Mouse (Mus musculus): ENCODE measurements at regions not wholly inside any gene's neighbourhood (a gene's known extent, or its start where the extent isn't known, plus 50 kb on each side); places are given as distances from the start of the nearest gene placed in this dataset.
"Not testable (repeated sequence)": the region's sequence is repeated elsewhere in the genome, so short reads cannot be mapped to it uniquely, and the experiment has no call there.

DNA sequence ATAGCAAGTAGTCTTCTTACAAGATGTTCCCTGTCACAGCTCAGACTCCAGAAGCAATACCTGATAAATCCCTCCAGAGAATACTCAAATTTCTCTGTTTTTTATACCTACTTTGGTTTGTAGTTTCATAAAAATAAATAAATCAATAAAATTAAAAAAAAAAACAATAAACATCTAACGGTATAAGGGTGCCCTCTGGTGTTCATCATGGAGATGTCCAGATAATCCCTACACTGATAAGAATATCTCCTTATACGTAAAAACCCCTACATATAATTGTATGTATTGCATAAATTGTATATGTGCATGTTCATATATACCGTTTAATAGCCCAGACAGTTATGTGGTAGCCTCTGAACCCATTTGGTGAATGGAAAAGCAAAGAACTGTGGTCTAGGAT lies 75.7 kb upstream of the Olfr1324 start:
- in situ Hi-C loops (cut with MboI, MseI): no loop called here

DNA sequence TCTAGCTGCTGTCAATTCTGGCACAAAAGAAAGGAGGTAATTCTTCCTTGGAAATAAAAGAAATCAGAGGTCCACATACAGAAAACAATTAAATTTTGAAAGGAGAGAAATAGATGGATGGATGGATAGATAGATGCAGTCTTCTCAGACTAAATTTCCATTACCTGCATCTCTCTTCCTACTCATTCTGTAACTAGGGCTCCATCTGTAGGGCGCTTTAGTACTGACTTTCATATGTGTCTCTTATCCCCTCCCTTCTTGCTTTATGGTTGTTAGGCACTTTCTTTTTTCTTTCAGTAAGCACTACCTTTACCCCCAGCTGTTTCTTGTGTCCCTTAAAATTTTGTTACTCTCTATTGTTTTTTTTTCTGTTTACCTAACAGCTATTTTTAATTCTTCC lies 72.9 kb upstream of the Olfr1324 start:
- in situ Hi-C loops (cut with MboI, MseI): no loop called here

GRCm38 (mm10) chrX:50490477-50490967 lies 62.2 kb upstream of the Olfr1324 start:
- in situ Hi-C loops (cut with MboI, MseI): not testable (repeated sequence)

All from regulatory T cell (primary cell).